Mouse (Mus musculus) megakaryocyte progenitor cell, adult 5-6 weeks (primary cell): ENCODE results near the gene Sh3pxd2b. TPM values are rescaled to one million over a fixed set of nuclear protein-coding genes. Genes with fewer than 3 reads are reported as not detected.

ENCODE experiments used
- ATAC-seq: replicated peaks from 2 replicates; pipeline ENCODE4 v1.8.0; 2016; ENCODE audit warnings: mild to moderate bottlenecking, moderate TSS enrichment, inconsistent platforms; ENCODE audit not compliant: poor library complexity
- total RNA-seq, 2 experiments: library from RNA; stranded (forward) in 1 of 2; stranded (reverse) in 1 of 2; fragments of 157-497, 149-512 nt in 1 of 2; fragments of 200-1000 nt in 1 of 2; gene quantifications; 2 replicates each; pipeline versions ENCODE4 v1.2.3 to v1.2.4; 2015 to 2017

The Sh3pxd2b gene
- 6.1 and 7.2 TPM in 2 replicates for total RNA-seq (2015)
- 1.7 and 2.4 TPM in 2 replicates for total RNA-seq (2017)

GRCm38 (mm10) chr11:32347607-32348432, at the start of gene Sh3pxd2b:
TSS of gene Sh3pxd2b (plus strand) at chr11:32347820.
- peak; percentile 10; the same call in 1 of the 2 replicates for ATAC-seq

- no peak for ATAC-seq
These were observed 49.6 kb upstream of the Sh3pxd2b start for GRCm38 (mm10) chr11:32297866-32298531.

- no peak for ATAC-seq
These were observed 49.1 kb upstream of the Sh3pxd2b start for GRCm38 (mm10) chr11:32298532-32298918.

- peak; percentile 70 for ATAC-seq
These were observed 47.8 kb upstream of the Sh3pxd2b start, which contains the start of gene Hbq1a for GRCm38 (mm10) chr11:32299865-32300264. TSS of gene Hbq1a (plus strand) at chr11:32300069.

GRCm38 (mm10) chr11:32300279-32301267, 47.0 kb upstream of the Sh3pxd2b start:
- peak; percentile 20 for ATAC-seq

- no peak for ATAC-seq
These were observed 46.1 kb upstream of the Sh3pxd2b start for GRCm38 (mm10) chr11:32301506-32301905.

GRCm38 (mm10) chr11:32302824-32303419, 44.7 kb upstream of the Sh3pxd2b start:
- ATAC-seq: no peak

- no peak for ATAC-seq
These were observed 44.2 kb upstream of the Sh3pxd2b start for GRCm38 (mm10) chr11:32303455-32303854.

- ATAC-seq: no peak
These were observed 40.6 kb upstream of the Sh3pxd2b start for GRCm38 (mm10) chr11:32307006-32307405.

GRCm38 (mm10) chr11:32309446-32309845, 38.2 kb upstream of the Sh3pxd2b start:
- ATAC-seq: no peak

GRCm38 (mm10) chr11:32309928-32310327, 37.7 kb upstream of the Sh3pxd2b start:
- ATAC-seq: no peak; the same call in 1 of the 2 replicates

- 0 out of 2 replicates have a peak, but pooled peaks have one; percentile 18 for ATAC-seq
These were observed 31.6 kb upstream of the Sh3pxd2b start for GRCm38 (mm10) chr11:32316009-32316408.

- ATAC-seq: peak; percentile 43
These were observed 27.0 kb upstream of the Sh3pxd2b start for GRCm38 (mm10) chr11:32320507-32321195.

GRCm38 (mm10) chr11:32321196-32321565, 26.4 kb upstream of the Sh3pxd2b start:
- ATAC-seq: peak; percentile 85

- peak; percentile 92 for ATAC-seq
These were observed 23.0 kb upstream of the Sh3pxd2b start for GRCm38 (mm10) chr11:32324609-32325008.

- ATAC-seq: peak; percentile 82
These were observed 16.5 kb upstream of the Sh3pxd2b start for GRCm38 (mm10) chr11:32331075-32331474.

GRCm38 (mm10) chr11:32331861-32332260, 15.8 kb upstream of the Sh3pxd2b start:
- ATAC-seq: no peak

GRCm38 (mm10) chr11:32333235-32333634, 14.4 kb upstream of the Sh3pxd2b start:
- peak; percentile 55 for ATAC-seq

GRCm38 (mm10) chr11:32336435-32336907, 11.1 kb upstream of the Sh3pxd2b start:
- no peak for ATAC-seq

- ATAC-seq: no peak
These were observed 8.5 kb upstream of the Sh3pxd2b start for GRCm38 (mm10) chr11:32339131-32339531.
